Mouse (Mus musculus) E14TG2a.4 (cell line): ENCODE results near the gene Lrrc72.

Experiments used
- H3K27me3 ChIP-seq: 2 replicates; pipeline ENCODE4 v1.6.1; 2014; ENCODE audit warnings: low read length, control low read depth; ENCODE audit not compliant: insufficient read depth
- H3K36me3 ChIP-seq: 2 replicates; pipeline ENCODE4 v1.6.1; 2014; ENCODE audit warnings: low read length, control low read depth; ENCODE audit not compliant: insufficient read depth
- H3K4me1 ChIP-seq: replicated peaks from 2 replicates; pipeline ENCODE4 v1.6.1; 2014; ENCODE audit warnings: low read depth, low read length, control low read depth
- H3K4me3 ChIP-seq: replicated peaks from 2 replicates; pipeline ENCODE4 v1.5.1; 2014; ENCODE audit warnings: mild to moderate bottlenecking, low read length
- H3K9me3 ChIP-seq: 2 replicates; pipeline ENCODE4 v1.6.1; 2014; ENCODE audit warnings: low read length, control low read depth
- CTCF ChIP-seq: conservative IDR thresholded peaks from 2 replicates; pipeline ENCODE4 v1.5.1; 2014; ENCODE audit warnings: low read length
- NANOG ChIP-seq: IDR thresholded peaks from 2 replicates; pipeline ENCODE4 v1.6.1; 2014; ENCODE audit warnings: borderline replicate concordance, low read length, mixed read lengths
- POU5F1 ChIP-seq: IDR thresholded peaks from 2 replicates; pipeline ENCODE4 v1.6.1; 2014; ENCODE audit warnings: low read length, borderline replicate concordance

Gene Lrrc72

DNA sequence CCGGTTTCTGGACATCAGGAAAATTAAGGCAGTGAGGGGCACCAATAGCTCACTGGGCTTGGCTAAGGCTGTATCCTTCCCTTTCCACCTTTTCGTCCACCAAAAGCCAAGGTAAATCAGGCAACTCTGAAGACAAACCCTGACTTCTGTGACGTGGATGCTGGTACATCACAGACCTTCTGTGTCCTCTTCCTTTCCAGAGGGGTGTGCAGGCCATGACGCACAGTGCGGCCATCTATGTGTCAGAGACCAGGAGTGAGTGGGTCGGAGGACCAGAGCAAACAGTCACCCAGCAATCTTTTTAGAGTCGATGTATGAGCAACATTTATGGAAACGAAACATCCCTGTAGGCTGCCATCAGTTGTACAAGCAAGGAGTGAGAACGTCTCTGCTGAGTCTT is at the start of gene Lrrc72:
Gene Lrrc72, minus strand, starts transcription at position 101 of the 400 bp plus-strand sequence.
- Histone ChIP-seq H3K9me3 (no peaks in the 10 kb centered on the region), H3K4me3 (no peak within 1 kb of the TSS), H3K36me3 (no peaks in the 10 kb centered on the region), H3K27me3 (no peaks in the 10 kb centered on the region), H3K4me1 (no peaks in the 10 kb centered on the region)
- TF ChIP-seq NANOG: no peak
- no peak for TF ChIP-seq CTCF
- no peak for TF ChIP-seq POU5F1

DNA sequence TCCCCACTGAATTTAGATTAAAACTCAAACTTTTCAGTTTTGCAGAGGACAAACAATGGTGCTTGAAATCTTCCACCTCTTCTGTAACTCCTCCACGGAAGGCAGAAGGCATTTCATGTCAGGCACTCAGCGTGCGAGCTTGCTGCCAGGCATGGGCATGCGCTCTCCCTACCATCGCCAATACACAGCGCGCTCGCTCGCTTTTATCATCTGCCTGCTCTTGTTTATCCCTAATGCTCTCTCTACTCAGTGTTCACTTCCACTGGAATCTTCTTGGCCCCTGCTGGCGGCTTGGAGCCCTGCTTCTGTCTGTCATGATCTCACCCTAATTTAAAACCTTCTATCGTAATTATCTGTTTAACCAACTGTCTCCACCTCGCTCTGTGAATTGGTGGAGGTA is 49.1 kb upstream of the Lrrc72 start:
- Histone ChIP-seq H3K4me1 (peaks cover 2% of the 10 kb centered on the region; the same call in 1 of the 2 replicates), H3K36me3 (no peaks in the 10 kb centered on the region), H3K9me3 (peaks cover 3% of the 10 kb centered on the region), H3K4me3 (no peak overlapping the region), H3K27me3 (no peaks in the 10 kb centered on the region)
- no peak for TF ChIP-seq POU5F1
- no peak for TF ChIP-seq NANOG
- TF ChIP-seq CTCF: no peak; the same call in 1 of the 2 replicates

DNA sequence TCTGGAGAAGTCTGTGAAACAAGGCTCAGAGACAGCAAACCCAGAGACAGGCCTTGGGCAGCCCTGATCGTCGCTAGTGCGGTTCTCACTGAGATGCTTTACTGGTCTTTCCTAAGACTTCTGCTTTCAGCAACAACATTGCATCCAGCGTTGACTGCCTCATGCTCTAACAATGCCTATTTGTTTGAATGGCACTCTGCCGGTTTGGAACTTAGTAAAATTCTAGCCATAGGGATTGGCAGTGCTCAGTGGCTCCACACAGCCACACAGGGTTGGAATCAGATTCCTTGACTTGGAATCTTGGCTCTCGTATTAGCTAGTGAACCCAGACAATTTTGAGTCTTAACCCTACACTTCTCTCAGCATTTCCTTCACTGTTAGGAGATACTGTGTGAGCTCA is 38.1 kb upstream of the Lrrc72 start:
- Histone ChIP-seq H3K4me1 (no peaks in the 10 kb centered on the region), H3K4me3 (no peak overlapping the region), H3K27me3 (peaks cover 11% of the 10 kb centered on the region), H3K36me3 (no peaks in the 10 kb centered on the region), H3K9me3 (no peaks in the 10 kb centered on the region)
- TF ChIP-seq CTCF (no peak), NANOG (no peak), POU5F1 (no peak)

- Histone ChIP-seq H3K4me3 (no peak overlapping the region), H3K9me3 (peaks cover 8% of the 10 kb centered on the region), H3K27me3 (peaks cover 11% of the 10 kb centered on the region), H3K36me3 (no peaks in the 10 kb centered on the region), H3K4me1 (no peaks in the 10 kb centered on the region)
- TF ChIP-seq POU5F1 (no peak), CTCF (no peak), NANOG (no peak)
These were observed 37.3 kb upstream of the Lrrc72 start for GRCm38 (mm10) chr12:36290465-36290864.

- Histone ChIP-seq H3K4me3 (no peak overlapping the region), H3K4me1 (no peaks in the 10 kb centered on the region), H3K27me3 (peaks cover 11% of the 10 kb centered on the region), H3K9me3 (peaks cover 11% of the 10 kb centered on the region), H3K36me3 (no peaks in the 10 kb centered on the region)
- TF ChIP-seq NANOG: no peak
- no peak for TF ChIP-seq CTCF
- TF ChIP-seq POU5F1: no peak
These were observed 36.4 kb upstream of the Lrrc72 start for GRCm38 (mm10) chr12:36289634-36290033.

GRCm38 (mm10) chr12:36274823-36275222 is 21.6 kb upstream of the Lrrc72 start:
- Histone ChIP-seq H3K4me1 (peaks cover 7% of the 10 kb centered on the region), H3K4me3 (no peak overlapping the region), H3K27me3 (no peaks in the 10 kb centered on the region), H3K9me3 (0 out of 2 replicates have a peak, but pooled peaks cover 3% of the 10 kb centered on the region), H3K36me3 (no peaks in the 10 kb centered on the region)
- TF ChIP-seq CTCF (no peak), NANOG (no peak), POU5F1 (no peak)

GRCm38 (mm10) chr12:36267670-36268246 is 14.6 kb upstream of the Lrrc72 start:
- Histone ChIP-seq H3K36me3 (no peaks in the 10 kb centered on the region), H3K4me3 (no peak overlapping the region), H3K27me3 (no peaks in the 10 kb centered on the region), H3K4me1 (no peaks in the 10 kb centered on the region), H3K9me3 (peaks cover 17% of the 10 kb centered on the region)
- no peak for TF ChIP-seq POU5F1
- TF ChIP-seq CTCF: no peak
- TF ChIP-seq NANOG: no peak

DNA sequence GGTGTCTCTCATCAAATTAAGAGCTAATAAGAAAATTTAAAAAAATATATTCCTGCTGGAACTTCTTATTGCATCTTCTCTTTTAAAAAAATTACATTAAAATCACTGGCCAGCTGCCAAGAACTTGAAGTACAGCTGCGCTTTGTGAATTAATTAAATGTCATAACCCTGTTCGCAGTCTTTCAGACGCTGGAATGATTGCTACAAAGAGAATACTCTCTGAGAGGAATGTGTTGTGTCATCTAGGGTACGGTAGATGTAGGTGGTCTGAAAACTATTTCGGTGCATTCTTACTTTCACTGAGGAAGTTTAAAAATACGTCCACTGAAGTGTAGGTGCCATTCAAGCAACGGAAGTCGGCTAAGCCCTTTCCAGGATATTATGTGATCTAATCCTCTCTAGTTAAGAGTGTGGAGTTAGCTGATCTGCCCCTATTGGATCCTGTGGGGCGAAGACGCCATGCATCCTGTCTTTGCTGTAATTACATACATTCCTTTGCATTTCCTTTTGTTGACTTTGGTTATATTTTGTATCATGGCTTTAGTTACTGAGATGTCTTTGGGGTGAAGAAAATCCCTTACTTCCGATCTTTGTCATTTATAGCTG is 9.0 kb upstream of the Lrrc72 start:
- no peaks in the 10 kb centered on the region for H3K27me3 ChIP-seq
- no peak for TF ChIP-seq CTCF
- TF ChIP-seq POU5F1: no peak
- TF ChIP-seq NANOG: no peak
- no peaks in the 10 kb centered on the region for H3K9me3 ChIP-seq
- H3K4me1 ChIP-seq: no peaks in the 10 kb centered on the region
- H3K36me3 ChIP-seq: no peaks in the 10 kb centered on the region
- H3K4me3 ChIP-seq: no peak overlapping the region

DNA sequence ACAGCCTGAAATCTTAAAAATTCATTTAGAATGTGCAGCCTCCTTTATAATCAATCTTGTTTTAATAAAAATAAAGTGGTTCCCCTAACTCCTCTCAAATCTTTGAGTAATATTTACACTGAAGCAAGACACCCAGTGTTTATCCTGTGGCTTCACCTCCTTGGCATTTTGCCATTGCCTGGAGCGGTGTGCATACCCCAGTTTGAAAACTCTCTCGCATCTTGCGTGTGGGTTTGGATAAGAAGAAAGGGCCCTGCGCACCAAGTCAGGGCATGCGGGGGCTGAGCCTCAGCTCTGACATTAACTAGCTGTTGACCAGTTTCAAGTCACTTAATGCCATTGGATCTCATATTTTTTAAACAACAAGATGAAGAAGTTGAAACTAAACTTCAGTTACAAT is 2.2 kb upstream of the Lrrc72 start:
- Histone ChIP-seq H3K36me3 (no peaks in the 10 kb centered on the region), H3K27me3 (no peaks in the 10 kb centered on the region), H3K4me3 (no peak overlapping the region), H3K9me3 (no peaks in the 10 kb centered on the region), H3K4me1 (no peaks in the 10 kb centered on the region)
- TF ChIP-seq POU5F1 (no peak), CTCF (no peak), NANOG (no peak)
